Mouse (Mus musculus): ENCODE results near the gene Nlgn1. TPM values are rescaled to one million over a fixed set of nuclear protein-coding genes. Genes with fewer than 3 reads are reported as not detected.

Nlgn1 gene
- polyA plus RNA-seq, 1 experiment from 2014 or later, result 27.5 TPM

GRCm38 (mm10) chr3:25675069-25675468, 657.2 kb downstream of the Nlgn1 start:
- H3K36me3 ChIP-seq (replicated peaks; ENCODE audit: control insufficient read depth, insufficient read depth), result no peaks in the 10 kb centered on the region
- H3K9me3 ChIP-seq (ENCODE audit: control insufficient read depth, low read length), result no peaks in the 10 kb centered on the region
- no peak overlapping the region for H3K9ac ChIP-seq
- no peak overlapping the region for H3K4me2 ChIP-seq (replicated peaks)
- no peak overlapping the region for H3K27ac ChIP-seq
- DNase-seq (ENCODE audit: low spot score) (no peak), ATAC-seq (ENCODE audit: low FRiP score) (no peak)
- H3K27me3 ChIP-seq (ENCODE audit: control insufficient read depth, insufficient read depth, low read length), result no peaks in the 10 kb centered on the region
- H3K4me3 ChIP-seq (replicated peaks; ENCODE audit: low read length), result no peak overlapping the region
- WGBS, result 65% methylated on average over 3 of the region's 3 CpGs
- 0 out of 2 replicates have a peak, but pooled peaks cover 4% of the 10 kb centered on the region for H3K4me1 ChIP-seq (replicated peaks; ENCODE audit: control insufficient read depth, insufficient read depth, low read length)

GRCm38 (mm10) chr3:25673408-25673807, 658.9 kb downstream of the Nlgn1 start:
- H3K9me3 ChIP-seq (ENCODE audit: control insufficient read depth, low read length), result no peaks in the 10 kb centered on the region
- ATAC-seq (ENCODE audit: low FRiP score) (no peak), DNase-seq (ENCODE audit: low spot score) (no peak)
- H3K4me3 ChIP-seq (replicated peaks; ENCODE audit: low read length), result no peak overlapping the region
- H3K36me3 ChIP-seq (replicated peaks; ENCODE audit: control insufficient read depth, insufficient read depth), result no peaks in the 10 kb centered on the region
- WGBS, result 39% methylated on average over 5 of the region's 5 CpGs
- no peak overlapping the region for H3K4me2 ChIP-seq (replicated peaks)
- no peak overlapping the region for H3K27ac ChIP-seq
- no peak overlapping the region for H3K9ac ChIP-seq
- H3K27me3 ChIP-seq (ENCODE audit: control insufficient read depth, insufficient read depth, low read length), result no peaks in the 10 kb centered on the region
- 0 out of 2 replicates have a peak, but pooled peaks cover 4% of the 10 kb centered on the region for H3K4me1 ChIP-seq (replicated peaks; ENCODE audit: control insufficient read depth, insufficient read depth, low read length)

- H3K4me2 ChIP-seq (replicated peaks), result no peak overlapping the region
- H3K27ac ChIP-seq, result no peak overlapping the region
- ATAC-seq (ENCODE audit: low FRiP score), result no peak
These were observed 659.5 kb downstream of the Nlgn1 start for GRCm38 (mm10) chr3:25672779-25673178.

GRCm38 (mm10) chr3:25663464-25663863, 668.8 kb downstream of the Nlgn1 start:
- 92% methylated on average over 2 of the region's 2 CpGs for WGBS
- ATAC-seq (ENCODE audit: low FRiP score) (no peak), DNase-seq (ENCODE audit: low spot score) (no peak)
- Histone ChIP-seq H3K27me3 (ENCODE audit: control insufficient read depth, insufficient read depth, low read length) (no peaks in the 10 kb centered on the region), H3K36me3 (replicated peaks; ENCODE audit: control insufficient read depth, insufficient read depth) (no peaks in the 10 kb centered on the region), H3K4me3 (replicated peaks; ENCODE audit: low read length) (no peak overlapping the region), H3K9ac (no peak overlapping the region), H3K4me2 (replicated peaks) (no peak overlapping the region), H3K27ac (no peak overlapping the region), H3K4me1 (replicated peaks; ENCODE audit: control insufficient read depth, insufficient read depth, low read length) (no peaks in the 10 kb centered on the region), H3K9me3 (ENCODE audit: control insufficient read depth, low read length) (no peaks in the 10 kb centered on the region)

More at GRCm38 (mm10) chr3:25672779-25673178, 659.5 kb downstream of the Nlgn1 start:
- no peaks in the 10 kb centered on the region for H3K27me3 ChIP-seq (ENCODE audit: control insufficient read depth, insufficient read depth, low read length)
- 46% methylated on average over 4 of the region's 4 CpGs for WGBS
- no peak overlapping the region for H3K9ac ChIP-seq
- H3K36me3 ChIP-seq (replicated peaks; ENCODE audit: control insufficient read depth, insufficient read depth), result no peaks in the 10 kb centered on the region
- no peaks in the 10 kb centered on the region for H3K9me3 ChIP-seq (ENCODE audit: control insufficient read depth, low read length)
- no peak overlapping the region for H3K4me3 ChIP-seq (replicated peaks; ENCODE audit: low read length)
- no peak for DNase-seq (ENCODE audit: low spot score)
- H3K4me1 ChIP-seq (replicated peaks; ENCODE audit: control insufficient read depth, insufficient read depth, low read length), result 0 out of 2 replicates have a peak, but pooled peaks cover 4% of the 10 kb centered on the region

- Histone ChIP-seq H3K4me2 (replicated peaks) (no peak overlapping the region), H3K4me3 (replicated peaks; ENCODE audit: low read length) (no peak overlapping the region), H3K9me3 (ENCODE audit: control insufficient read depth, low read length) (no peaks in the 10 kb centered on the region), H3K27me3 (ENCODE audit: control insufficient read depth, insufficient read depth, low read length) (no peaks in the 10 kb centered on the region), H3K36me3 (replicated peaks; ENCODE audit: control insufficient read depth, insufficient read depth) (no peaks in the 10 kb centered on the region), H3K27ac (no peak overlapping the region), H3K9ac (no peak overlapping the region), H3K4me1 (replicated peaks; ENCODE audit: control insufficient read depth, insufficient read depth, low read length) (no peaks in the 10 kb centered on the region)
- no peak for DNase-seq (ENCODE audit: low spot score)
- ATAC-seq (ENCODE audit: low FRiP score), result no peak
- WGBS, result 80% methylated on average over 3 of the region's 3 CpGs
These were observed 672.0 kb downstream of the Nlgn1 start for GRCm38 (mm10) chr3:25660285-25660684.

- Histone ChIP-seq H3K4me1 (replicated peaks; ENCODE audit: control insufficient read depth, insufficient read depth, low read length) (no peaks in the 10 kb centered on the region), H3K4me2 (replicated peaks) (no peak overlapping the region), H3K9ac (no peak overlapping the region), H3K27ac (no peak overlapping the region), H3K27me3 (ENCODE audit: control insufficient read depth, insufficient read depth, low read length) (no peaks in the 10 kb centered on the region), H3K9me3 (ENCODE audit: control insufficient read depth, low read length) (no peaks in the 10 kb centered on the region), H3K4me3 (replicated peaks; ENCODE audit: low read length) (no peak overlapping the region), H3K36me3 (replicated peaks; ENCODE audit: control insufficient read depth, insufficient read depth) (no peaks in the 10 kb centered on the region)
- no peak for DNase-seq (ENCODE audit: low spot score)
- 84% methylated on average over 14 of the region's 14 CpGs for WGBS
- ATAC-seq (ENCODE audit: low FRiP score), result no peak
These were observed 674.3 kb downstream of the Nlgn1 start for GRCm38 (mm10) chr3:25658006-25658405.

- Histone ChIP-seq H3K27me3 (ENCODE audit: control insufficient read depth, insufficient read depth, low read length) (no peaks in the 10 kb centered on the region), H3K4me2 (replicated peaks) (no peak overlapping the region), H3K4me1 (replicated peaks; ENCODE audit: control insufficient read depth, insufficient read depth, low read length) (no peaks in the 10 kb centered on the region), H3K9me3 (ENCODE audit: control insufficient read depth, low read length) (no peaks in the 10 kb centered on the region), H3K4me3 (replicated peaks; ENCODE audit: low read length) (no peak overlapping the region), H3K27ac (no peak overlapping the region), H3K9ac (no peak overlapping the region), H3K36me3 (replicated peaks; ENCODE audit: control insufficient read depth, insufficient read depth) (no peaks in the 10 kb centered on the region)
- WGBS, result 85% methylated on average over 11 of the region's 11 CpGs
- DNase-seq (ENCODE audit: low spot score) (no peak), ATAC-seq (ENCODE audit: low FRiP score) (peak; percentile 69)
These were observed 675.2 kb downstream of the Nlgn1 start for GRCm38 (mm10) chr3:25657074-25657473.

- Histone ChIP-seq H3K27me3 (ENCODE audit: control insufficient read depth, insufficient read depth, low read length) (no peaks in the 10 kb centered on the region), H3K4me3 (replicated peaks; ENCODE audit: low read length) (no peak overlapping the region), H3K9ac (no peak overlapping the region), H3K27ac (no peak overlapping the region), H3K9me3 (ENCODE audit: control insufficient read depth, low read length) (no peaks in the 10 kb centered on the region), H3K4me1 (replicated peaks; ENCODE audit: control insufficient read depth, insufficient read depth, low read length) (no peaks in the 10 kb centered on the region), H3K36me3 (replicated peaks; ENCODE audit: control insufficient read depth, insufficient read depth) (no peaks in the 10 kb centered on the region), H3K4me2 (replicated peaks) (no peak overlapping the region)
- no peak for DNase-seq (ENCODE audit: low spot score)
- no peak for ATAC-seq (ENCODE audit: low FRiP score)
- 69% methylated on average over 4 of the region's 4 CpGs for WGBS
These were observed 679.2 kb downstream of the Nlgn1 start for GRCm38 (mm10) chr3:25653010-25653409.

- H3K36me3 ChIP-seq (replicated peaks; ENCODE audit: control insufficient read depth, insufficient read depth), result no peaks in the 10 kb centered on the region
- no peak overlapping the region for H3K4me3 ChIP-seq (replicated peaks; ENCODE audit: low read length)
- no peak for ATAC-seq (ENCODE audit: low FRiP score)
- no peak overlapping the region for H3K27ac ChIP-seq
- H3K9ac ChIP-seq, result no peak overlapping the region
- no peaks in the 10 kb centered on the region for H3K27me3 ChIP-seq (ENCODE audit: control insufficient read depth, insufficient read depth, low read length)
- H3K9me3 ChIP-seq (ENCODE audit: control insufficient read depth, low read length), result no peaks in the 10 kb centered on the region
- 44% methylated on average over 4 of the region's 4 CpGs for WGBS
- DNase-seq (ENCODE audit: low spot score), result no peak
- no peaks in the 10 kb centered on the region for H3K4me1 ChIP-seq (replicated peaks; ENCODE audit: control insufficient read depth, insufficient read depth, low read length)
- H3K4me2 ChIP-seq (replicated peaks), result no peak overlapping the region
These were observed 686.2 kb downstream of the Nlgn1 start for GRCm38 (mm10) chr3:25645895-25646691.

All from hindbrain, embryonic 14.5 days (tissue).